Mouse (Mus musculus) cerebellum, postnatal 36 days (tissue): ENCODE measurements at regions not wholly inside any gene's neighbourhood (a gene's known extent, or its start where the extent isn't known, plus 50 kb on each side); places are given as distances from the start of the nearest gene placed in this dataset.

ENCODE experiments used
- DNase-seq, 2 experiments: peaks; one replicate each; pipeline ENCODE4 v3.0.0; 2021 to 2022; ENCODE audit warnings: mixed read lengths in 2 of 2

- DNase-seq: peak; percentile 4
Measured at GRCm38 (mm10) chr4:37034200-37034599, 82.7 kb upstream of the Lingo2 start.
